ENCODE assay signal across 8 mouse cellular contexts in genomic region chr16:20621991-20622685, GRCm38 (mm10). TPM values are rescaled to one million over a fixed set of nuclear protein-coding genes. Genes with fewer than 3 reads are reported as not detected.
DNase-seq lines count a peak whose midpoint lies in the region; ATAC-seq and TF ChIP-seq lines count a peak whose summit lies in the region.

No protein-coding gene starts in this region.

- intact Hi-C loops in gastrocnemius, adult 2 months (cut with DNase I) = no loop called here

- TF ChIP-seq CTCF in testis, adult 2 months (IDR thresholded peaks at IDR 0.05; ENCODE audit: control insufficient read depth, insufficient read depth, insufficient replicate concordance, low read depth, low read length) = no peak
- no peak for TF ChIP-seq CTCF in gastrocnemius, adult 2 months (IDR thresholded peaks at IDR 0.05)

- peak overlapping the region; percentile 99 for H3K4me2 ChIP-seq in limb, embryonic 11.5 days (ENCODE audit: low read depth, severe bottlenecking)
- peak overlapping the region; percentile 84 for H3K4me2 ChIP-seq in midbrain, embryonic 11.5 days

- H3K27ac ChIP-seq in testis, adult 2 months (ENCODE audit: control insufficient read depth, insufficient read depth, low read depth, low read length) = peak overlapping the region; percentile 32; the same call in 1 of the 2 replicates
- no peak overlapping the region for H3K27ac ChIP-seq in gastrocnemius, adult 2 months
- no peak overlapping the region for H3K27ac ChIP-seq in limb, embryonic 11.5 days (replicated peaks; ENCODE audit: low read depth, low read length)
- H3K27ac ChIP-seq in midbrain, embryonic 11.5 days (ENCODE audit: low read depth, low read length) = peak overlapping the region; percentile 80

- H3K4me1 ChIP-seq in testis, adult 2 months (ENCODE audit: control insufficient read depth, insufficient read depth, low read length) = peaks cover 22% of the 10 kb centered on the region
- peaks cover 16% of the 10 kb centered on the region for H3K4me1 ChIP-seq in limb, embryonic 11.5 days (ENCODE audit: control insufficient read depth, insufficient read depth, low read length)
- H3K4me1 ChIP-seq in midbrain, embryonic 11.5 days (ENCODE audit: control insufficient read depth, insufficient read depth, low read length) = peaks cover 19% of the 10 kb centered on the region

- DNase-seq in testis, postnatal 10 days (ENCODE audit: low spot score) = no peak
- peak; percentile 77 to 83 for DNase-seq in cerebellum, postnatal 10 days
- peak; percentile 76 for DNase-seq in gastrocnemius, adult 2 months
- peak; percentile 70 for DNase-seq in induced T-regulatory cell, adult 2 months (ENCODE audit: low read depth)
- peak; percentile 71 for DNase-seq in limb, embryonic 11.5 days (ENCODE audit: low spot score)
- peak; percentile 96 for DNase-seq in midbrain, embryonic 11.5 days (ENCODE audit: low spot score, missing footprints)
- peak; percentile 20 to 46 for DNase-seq in spleen, postnatal 10 days (ENCODE audit: low spot score in 2 of 2)

- H3K9ac ChIP-seq in limb, embryonic 11.5 days (ENCODE audit: low read length) = peak overlapping the region; percentile 70
- H3K9ac ChIP-seq in midbrain, embryonic 11.5 days (ENCODE audit: low read length) = peak overlapping the region; percentile 85

- H3K36me3 ChIP-seq in testis, adult 2 months (ENCODE audit: control insufficient read depth, insufficient read depth, low read length) = no peaks in the 10 kb centered on the region
- no peaks in the 10 kb centered on the region for H3K36me3 ChIP-seq in limb, embryonic 11.5 days (ENCODE audit: control insufficient read depth, insufficient read depth, low read length)
- H3K36me3 ChIP-seq in midbrain, embryonic 11.5 days (ENCODE audit: control insufficient read depth, insufficient read depth, low read length) = no peaks in the 10 kb centered on the region; the same call in 1 of the 2 replicates

- H3K4me3 ChIP-seq in testis, adult 2 months (ENCODE audit: control insufficient read depth, low read depth, low read length) = peak overlapping the region; percentile 88
- peak overlapping the region; percentile 84 for H3K4me3 ChIP-seq in gastrocnemius, adult 2 months
- H3K4me3 ChIP-seq in limb, embryonic 11.5 days (ENCODE audit: low read depth, low read length) = peak overlapping the region; percentile 72
- peak overlapping the region; percentile 78 for H3K4me3 ChIP-seq in midbrain, embryonic 11.5 days (ENCODE audit: low read depth, low read length)

- 0 out of 2 replicates have a peak, but pooled peaks have one; percentile 26 for TF ChIP-seq POLR2A in testis, adult 2 months (IDR thresholded peaks at IDR 0.05; ENCODE audit: control insufficient read depth, low read depth, low read length)

- peak; percentile 23; the same call in 1 of the 2 replicates for ATAC-seq in limb, embryonic 11.5 days (ENCODE audit: insufficient number of reproducible peaks, low FRiP score, low TSS enrichment, low read depth)
- peak; percentile 67 for ATAC-seq in midbrain, embryonic 11.5 days (ENCODE audit: low FRiP score)

- 0% methylated on average over 37 of the region's 37 CpGs for WGBS in limb, embryonic 11.5 days
- under 1% methylated on average over 36 of the region's 37 CpGs for WGBS in midbrain, embryonic 11.5 days

- H3K27me3 ChIP-seq in testis, adult 2 months (ENCODE audit: control insufficient read depth, insufficient read depth, low read length) = peaks cover 2% of the 10 kb centered on the region; the same call in 1 of the 2 replicates
- peaks cover 23% of the 10 kb centered on the region for H3K27me3 ChIP-seq in limb, embryonic 11.5 days (ENCODE audit: control insufficient read depth, insufficient read depth, low read length)
- H3K27me3 ChIP-seq in midbrain, embryonic 11.5 days (ENCODE audit: control insufficient read depth, insufficient read depth, low read length) = peaks cover 3% of the 10 kb centered on the region; the same call in 1 of the 2 replicates

- no peaks in the 10 kb centered on the region for H3K9me3 ChIP-seq in limb, embryonic 11.5 days (ENCODE audit: control insufficient read depth, low read length)
- no peaks in the 10 kb centered on the region for H3K9me3 ChIP-seq in midbrain, embryonic 11.5 days (ENCODE audit: control insufficient read depth, low read length)

RNA-seq across cellular contexts. Expression of gene Camk2n2, which starts 1.1 kb away (rescaled TPM):
- 21.5 and 22.1 TPM in 2 replicates for polyA plus RNA-seq in testis, adult 2 months (2012; rRNA removed)
- 1 to 10 TPM; 1.1 to 1.3 TPM for total RNA-seq in gastrocnemius, adult 2 months (2021)
- polyA plus RNA-seq in limb, embryonic 11.5 days (2014; fragmentation: Nextera tagmentation; extraction: Ambion mirVana) = 0.87 and 1.2 TPM in 2 replicates
- 4.9 and 5.2 TPM in 2 replicates for polyA plus RNA-seq in midbrain, embryonic 11.5 days (2014; fragmentation: Nextera tagmentation; extraction: Ambion mirVana)

RNA-seq across cellular contexts. Expression of gene Ece2, which starts 7.5 kb away (rescaled TPM):
- polyA plus RNA-seq in testis, adult 2 months (2012; rRNA removed) = 0.35 and 0.41 TPM in 2 replicates
- total RNA-seq in gastrocnemius, adult 2 months (2021) = under 1 TPM in 1 of 2 experiments, not detected in 1; 0.42 TPM
- 3.0 and 3.4 TPM in 2 replicates for polyA plus RNA-seq in limb, embryonic 11.5 days (2014; fragmentation: Nextera tagmentation; extraction: Ambion mirVana)
- polyA plus RNA-seq in midbrain, embryonic 11.5 days (2014; fragmentation: Nextera tagmentation; extraction: Ambion mirVana) = 2.5 and 4.0 TPM in 2 replicates

RNA-seq across cellular contexts. Expression of gene Alg3, which starts 10.6 kb away (rescaled TPM):
- 18.8 and 22.5 TPM in 2 replicates for polyA plus RNA-seq in testis, adult 2 months (2012; rRNA removed)
- 10 to 100 TPM; 13.4 to 14.6 TPM for total RNA-seq in gastrocnemius, adult 2 months (2021)
- polyA plus RNA-seq in limb, embryonic 11.5 days (2014; fragmentation: Nextera tagmentation; extraction: Ambion mirVana) = 53.4 and 55.4 TPM in 2 replicates
- 54.6 and 55.1 TPM in 2 replicates for polyA plus RNA-seq in midbrain, embryonic 11.5 days (2014; fragmentation: Nextera tagmentation; extraction: Ambion mirVana)

RNA-seq across cellular contexts. Expression of gene Gm49333, which starts 10.7 kb away (rescaled TPM):
- polyA plus RNA-seq in testis, adult 2 months (2012; rRNA removed) = 0.11 and 0.15 TPM in 2 replicates
- not detected for total RNA-seq in gastrocnemius, adult 2 months (2021)
- polyA plus RNA-seq in limb, embryonic 11.5 days (2014; fragmentation: Nextera tagmentation; extraction: Ambion mirVana) = not detected in 2 replicates
- polyA plus RNA-seq in midbrain, embryonic 11.5 days (2014; fragmentation: Nextera tagmentation; extraction: Ambion mirVana) = 0.50 TPM in 1 of 2 replicates, not detected in the other

RNA-seq across cellular contexts. Expression of gene Eef1akmt4, which starts 10.7 kb away (rescaled TPM):
- 5.1 and 5.4 TPM in 2 replicates for polyA plus RNA-seq in testis, adult 2 months (2012; rRNA removed)
- total RNA-seq in gastrocnemius, adult 2 months (2021) = 1 to 10 TPM; 3.4 to 6.3 TPM
- 33.8 and 42.1 TPM in 2 replicates for polyA plus RNA-seq in limb, embryonic 11.5 days (2014; fragmentation: Nextera tagmentation; extraction: Ambion mirVana)
- polyA plus RNA-seq in midbrain, embryonic 11.5 days (2014; fragmentation: Nextera tagmentation; extraction: Ambion mirVana) = 25.6 and 26.6 TPM in 2 replicates

Comparison
In these comparisons a context has a peak if more than half of its experiments do, and no peak if none do; other contexts are left out.
1. H3K27ac ChIP-seq: peak in testis, adult 2 months (single experiment) and midbrain, embryonic 11.5 days (single experiment); none in gastrocnemius, adult 2 months (single experiment) and limb, embryonic 11.5 days (single experiment).
2. Peak in every context shown above with its lines, with median percentiles within 50 percentile points of each other: H3K4me3 ChIP-seq.